Mouse (Mus musculus): Measurements from ENCODE around the gene Exoc2.

Gene Exoc2

GRCm38 (mm10) chr13:30973501-30974246 lies at the start of gene Exoc2, which contains the start of gene Gm5447:
TSS of gene Exoc2 (minus strand) at chr13:30974093.
TSS of gene Gm5447 (plus strand) at chr13:30974204.
- TF ChIP-seq CTCF (conservative IDR thresholded peaks at IDR 0.05; ENCODE audit: low read length) (no peak), POU5F1 (IDR thresholded peaks at IDR 0.05; ENCODE audit: borderline replicate concordance, low read length) (no peak)
- Histone ChIP-seq H3K36me3 (ENCODE audit: insufficient read depth, low read length) (no peaks in the 10 kb centered on the region), H3K4me1 (replicated peaks; ENCODE audit: low read depth, low read length) (peaks cover 24% of the 10 kb centered on the region), H3K9me3 (ENCODE audit: low read length) (no peaks in the 10 kb centered on the region), H3K27me3 (ENCODE audit: insufficient read depth, low read length) (no peaks in the 10 kb centered on the region), H3K4me3 (replicated peaks; ENCODE audit: low read length) (peak within 1 kb of the TSS; percentile 92)

GRCm38 (mm10) chr13:31023664-31024063 lies 49.8 kb upstream of the Exoc2 start:
- H3K4me1 ChIP-seq (replicated peaks; ENCODE audit: low read depth, low read length) = no peaks in the 10 kb centered on the region
- H3K27me3 ChIP-seq (ENCODE audit: insufficient read depth, low read length) = no peaks in the 10 kb centered on the region
- H3K36me3 ChIP-seq (ENCODE audit: insufficient read depth, low read length) = no peaks in the 10 kb centered on the region

GRCm38 (mm10) chr13:31021927-31022326 lies 48.0 kb upstream of the Exoc2 start:
- no peaks in the 10 kb centered on the region for H3K36me3 ChIP-seq (ENCODE audit: insufficient read depth, low read length)
- no peaks in the 10 kb centered on the region for H3K27me3 ChIP-seq (ENCODE audit: insufficient read depth, low read length)
- no peaks in the 10 kb centered on the region; the same call in 1 of the 2 replicates for H3K9me3 ChIP-seq (ENCODE audit: low read length)
- no peak overlapping the region for H3K4me3 ChIP-seq (replicated peaks; ENCODE audit: low read length)
- TF ChIP-seq POU5F1 (IDR thresholded peaks at IDR 0.05; ENCODE audit: borderline replicate concordance, low read length) = no peak
- no peak for TF ChIP-seq NANOG (IDR thresholded peaks at IDR 0.05; ENCODE audit: borderline replicate concordance, low read length)
- TF ChIP-seq CTCF (conservative IDR thresholded peaks at IDR 0.05; ENCODE audit: low read length) = no peak
- no peaks in the 10 kb centered on the region for H3K4me1 ChIP-seq (replicated peaks; ENCODE audit: low read depth, low read length)

More at GRCm38 (mm10) chr13:31023664-31024063, 49.8 kb upstream of the Exoc2 start:
- TF ChIP-seq CTCF (conservative IDR thresholded peaks at IDR 0.05; ENCODE audit: low read length) = no peak
- TF ChIP-seq POU5F1 (IDR thresholded peaks at IDR 0.05; ENCODE audit: borderline replicate concordance, low read length) = no peak
- TF ChIP-seq NANOG (IDR thresholded peaks at IDR 0.05; ENCODE audit: borderline replicate concordance, low read length) = no peak
- no peaks in the 10 kb centered on the region; the same call in 1 of the 2 replicates for H3K9me3 ChIP-seq (ENCODE audit: low read length)
- H3K4me3 ChIP-seq (replicated peaks; ENCODE audit: low read length) = no peak overlapping the region

GRCm38 (mm10) chr13:31021514-31021913 lies 47.6 kb upstream of the Exoc2 start:
- H3K4me1 ChIP-seq (replicated peaks; ENCODE audit: low read depth, low read length) = no peaks in the 10 kb centered on the region
- H3K4me3 ChIP-seq (replicated peaks; ENCODE audit: low read length) = no peak overlapping the region

GRCm38 (mm10) chr13:31017545-31017944 lies 43.7 kb upstream of the Exoc2 start:
- no peak for TF ChIP-seq CTCF (conservative IDR thresholded peaks at IDR 0.05; ENCODE audit: low read length)
- no peak for TF ChIP-seq NANOG (IDR thresholded peaks at IDR 0.05; ENCODE audit: borderline replicate concordance, low read length)
- no peak for TF ChIP-seq POU5F1 (IDR thresholded peaks at IDR 0.05; ENCODE audit: borderline replicate concordance, low read length)

More at GRCm38 (mm10) chr13:31021514-31021913, 47.6 kb upstream of the Exoc2 start:
- H3K36me3 ChIP-seq (ENCODE audit: insufficient read depth, low read length) = no peaks in the 10 kb centered on the region
- TF ChIP-seq POU5F1 (IDR thresholded peaks at IDR 0.05; ENCODE audit: borderline replicate concordance, low read length) = no peak
- no peak for TF ChIP-seq CTCF (conservative IDR thresholded peaks at IDR 0.05; ENCODE audit: low read length)
- no peak for TF ChIP-seq NANOG (IDR thresholded peaks at IDR 0.05; ENCODE audit: borderline replicate concordance, low read length)
- H3K9me3 ChIP-seq (ENCODE audit: low read length) = no peaks in the 10 kb centered on the region; the same call in 1 of the 2 replicates
- no peaks in the 10 kb centered on the region for H3K27me3 ChIP-seq (ENCODE audit: insufficient read depth, low read length)

GRCm38 (mm10) chr13:31004995-31005394 lies 31.1 kb upstream of the Exoc2 start:
- Histone ChIP-seq H3K27me3 (ENCODE audit: insufficient read depth, low read length) (no peaks in the 10 kb centered on the region), H3K4me3 (replicated peaks; ENCODE audit: low read length) (no peak overlapping the region), H3K36me3 (ENCODE audit: insufficient read depth, low read length) (no peaks in the 10 kb centered on the region), H3K4me1 (replicated peaks; ENCODE audit: low read depth, low read length) (0 out of 2 replicates have a peak, but pooled peaks cover 7% of the 10 kb centered on the region), H3K9me3 (ENCODE audit: low read length) (no peaks in the 10 kb centered on the region)
- TF ChIP-seq POU5F1 (IDR thresholded peaks at IDR 0.05; ENCODE audit: borderline replicate concordance, low read length) (no peak), NANOG (IDR thresholded peaks at IDR 0.05; ENCODE audit: borderline replicate concordance, low read length) (no peak), CTCF (conservative IDR thresholded peaks at IDR 0.05; ENCODE audit: low read length) (no peak)

More at GRCm38 (mm10) chr13:31017545-31017944, 43.7 kb upstream of the Exoc2 start:
- Histone ChIP-seq H3K9me3 (ENCODE audit: low read length) (no peaks in the 10 kb centered on the region), H3K4me3 (replicated peaks; ENCODE audit: low read length) (no peak overlapping the region), H3K4me1 (replicated peaks; ENCODE audit: low read depth, low read length) (no peaks in the 10 kb centered on the region), H3K27me3 (ENCODE audit: insufficient read depth, low read length) (no peaks in the 10 kb centered on the region), H3K36me3 (ENCODE audit: insufficient read depth, low read length) (no peaks in the 10 kb centered on the region)

GRCm38 (mm10) chr13:31004458-31004857 lies 30.6 kb upstream of the Exoc2 start:
- TF ChIP-seq NANOG (IDR thresholded peaks at IDR 0.05; ENCODE audit: borderline replicate concordance, low read length) = no peak
- TF ChIP-seq POU5F1 (IDR thresholded peaks at IDR 0.05; ENCODE audit: borderline replicate concordance, low read length) = no peak
- TF ChIP-seq CTCF (conservative IDR thresholded peaks at IDR 0.05; ENCODE audit: low read length) = no peak
- Histone ChIP-seq H3K36me3 (ENCODE audit: insufficient read depth, low read length) (no peaks in the 10 kb centered on the region), H3K4me1 (replicated peaks; ENCODE audit: low read depth, low read length) (0 out of 2 replicates have a peak, but pooled peaks cover 7% of the 10 kb centered on the region), H3K9me3 (ENCODE audit: low read length) (no peaks in the 10 kb centered on the region), H3K27me3 (ENCODE audit: insufficient read depth, low read length) (no peaks in the 10 kb centered on the region), H3K4me3 (replicated peaks; ENCODE audit: low read length) (no peak overlapping the region)

- TF ChIP-seq NANOG (IDR thresholded peaks at IDR 0.05; ENCODE audit: borderline replicate concordance, low read length) (no peak), CTCF (conservative IDR thresholded peaks at IDR 0.05; ENCODE audit: low read length) (no peak), POU5F1 (IDR thresholded peaks at IDR 0.05; ENCODE audit: borderline replicate concordance, low read length) (no peak)
Observed at GRCm38 (mm10) chr13:30999799-31000198, 25.9 kb upstream of the Exoc2 start.

More at GRCm38 (mm10) chr13:30999799-31000198, 25.9 kb upstream of the Exoc2 start:
- Histone ChIP-seq H3K27me3 (ENCODE audit: insufficient read depth, low read length) (no peaks in the 10 kb centered on the region), H3K4me1 (replicated peaks; ENCODE audit: low read depth, low read length) (0 out of 2 replicates have a peak, but pooled peaks cover 5% of the 10 kb centered on the region), H3K36me3 (ENCODE audit: insufficient read depth, low read length) (no peaks in the 10 kb centered on the region), H3K9me3 (ENCODE audit: low read length) (no peaks in the 10 kb centered on the region), H3K4me3 (replicated peaks; ENCODE audit: low read length) (no peak overlapping the region)

Data from E14TG2a.4 (cell line).